Mouse (Mus musculus): ENCODE results near the gene Nars2. TPM values are rescaled to one million over a fixed set of nuclear protein-coding genes. Genes with fewer than 3 reads are reported as not detected.
A peak's percentile ranks its signal among the peaks of the same experiment; 100 is the strongest.

Nars2 gene
- total RNA-seq, 2 experiments from 2014 or later: 16.6 to 28.0 TPM

GRCm38 (mm10) chr7:96971027-96971996, 20.0 kb downstream of the Nars2 start:
- no peak for DNase-seq

GRCm38 (mm10) chr7:96972138-96972904, 21.0 kb downstream of the Nars2 start:
- no peak for DNase-seq

- DNase-seq: no peak
Measured at GRCm38 (mm10) chr7:96975914-96976313, 24.6 kb downstream of the Nars2 start.

GRCm38 (mm10) chr7:96977209-96977608, 25.9 kb downstream of the Nars2 start:
- DNase-seq: no peak

- no peak for DNase-seq
Measured at GRCm38 (mm10) chr7:96981366-96981765, 30.1 kb downstream of the Nars2 start.

- no peak for DNase-seq
Measured at GRCm38 (mm10) chr7:96983660-96984347, 32.5 kb downstream of the Nars2 start.

- DNase-seq: peak; percentile 35 to 40
Measured at GRCm38 (mm10) chr7:96985798-96986197, 34.5 kb downstream of the Nars2 start.

- no peak for DNase-seq
Measured at GRCm38 (mm10) chr7:96986795-96987445, 35.6 kb downstream of the Nars2 start.

- DNase-seq: peak; percentile 31 to 53
Measured at GRCm38 (mm10) chr7:96987676-96988075, 36.4 kb downstream of the Nars2 start.

GRCm38 (mm10) chr7:97012956-97013355, 61.7 kb downstream of the Nars2 start:
- DNase-seq: peak; percentile 66 to 74

GRCm38 (mm10) chr7:97018005-97018404, 66.7 kb downstream of the Nars2 start:
- DNase-seq: no peak

GRCm38 (mm10) chr7:97018418-97018817, 67.1 kb downstream of the Nars2 start:
- DNase-seq: peak in 1 of 2 experiments; percentile 11

GRCm38 (mm10) chr7:97019303-97019702, 68.0 kb downstream of the Nars2 start:
- DNase-seq: no peak

- no peak for DNase-seq
Measured at GRCm38 (mm10) chr7:97026772-97027358, 75.6 kb downstream of the Nars2 start.

GRCm38 (mm10) chr7:97029151-97029550, 77.8 kb downstream of the Nars2 start:
- peak; percentile 48 to 61 for DNase-seq

- peak in 1 of 2 experiments; percentile 19 for DNase-seq
Measured at GRCm38 (mm10) chr7:97032412-97032811, 81.1 kb downstream of the Nars2 start.

- DNase-seq: peak; percentile 15 to 52
Measured at GRCm38 (mm10) chr7:97039641-97040040, 88.3 kb downstream of the Nars2 start.

GRCm38 (mm10) chr7:97041868-97042449, 90.7 kb downstream of the Nars2 start:
- peak in 1 of 2 experiments; percentile 4 for DNase-seq

- DNase-seq: no peak
Measured at GRCm38 (mm10) chr7:97042981-97043380, 91.7 kb downstream of the Nars2 start.

GRCm38 (mm10) chr7:97060966-97061365, 109.7 kb downstream of the Nars2 start:
- DNase-seq: no peak

GRCm38 (mm10) chr7:97071512-97071911, 120.2 kb downstream of the Nars2 start:
- no peak for DNase-seq

Data from adrenal gland, postnatal 36 days (tissue).